Mouse (Mus musculus): ENCODE data around the gene Map1s. TPM values are rescaled to one million over a fixed set of nuclear protein-coding genes. Genes with fewer than 3 reads are reported as not detected.

Map1s gene
- total RNA-seq, 2 experiments from 2014 or later = 10.6 to 11.2 TPM

- no peak for DNase-seq
- Histone ChIP-seq H3K4me3 (no peak overlapping the region), H3K27ac (no peak overlapping the region)
- TF ChIP-seq CTCF (IDR thresholded peaks at IDR 0.05) = peak; percentile 14; the same call in 1 of the 2 replicates
- intact Hi-C loops (cut with DNase I) = no loop called here
Measured at GRCm38 (mm10) chr8:70911596-70911995, 5.9 kb downstream of the Map1s start.

DNA sequence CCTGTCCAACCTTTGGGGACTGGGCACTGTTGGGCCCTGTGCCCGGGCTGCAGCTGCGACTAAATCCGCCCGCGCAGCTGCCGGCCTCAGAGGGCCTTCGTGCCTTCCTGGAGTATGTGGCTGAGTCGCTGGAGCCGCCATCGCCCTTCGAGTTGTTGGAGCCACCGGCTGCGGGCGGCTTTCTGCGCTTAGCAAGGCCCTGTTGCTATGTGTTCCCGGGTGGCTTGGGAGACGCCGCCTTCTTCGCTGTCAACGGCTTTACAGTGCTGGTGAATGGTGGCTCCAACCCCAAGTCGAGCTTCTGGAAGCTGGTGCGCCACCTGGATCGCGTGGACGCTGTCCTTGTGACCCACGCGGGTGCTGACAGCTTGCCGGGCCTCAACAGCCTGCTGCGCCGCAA lies 7.2 kb downstream of the Map1s start:
- Histone ChIP-seq H3K27ac (no peak overlapping the region), H3K4me3 (peak overlapping the region; percentile 41; the same call in 1 of the 2 replicates)
- intact Hi-C loops (cut with DNase I) = no loop called here
- no peak for TF ChIP-seq CTCF (IDR thresholded peaks at IDR 0.05)
- DNase-seq = peak; percentile 37

DNA sequence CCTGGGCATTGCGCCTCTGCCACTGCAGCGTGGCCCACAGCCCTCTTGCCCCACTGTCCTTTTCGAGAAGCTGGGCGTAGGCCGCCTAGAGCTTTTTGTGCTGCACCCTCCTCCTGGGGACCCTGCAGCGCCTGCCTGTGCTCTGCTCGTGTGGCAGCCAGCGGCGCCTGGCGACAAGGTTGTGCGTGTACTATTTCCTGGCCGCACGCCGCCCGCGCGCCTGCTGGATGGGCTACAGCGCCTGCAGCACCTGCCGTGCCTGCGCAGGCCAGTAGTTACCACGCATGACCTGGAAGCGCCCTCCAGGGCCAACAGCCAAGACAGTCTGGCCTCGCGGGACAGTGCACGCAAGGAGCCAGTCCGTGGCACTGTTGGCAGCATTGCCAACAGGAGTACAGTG lies 7.8 kb downstream of the Map1s start:
- intact Hi-C loops (cut with DNase I) = no loop called here

GRCm38 (mm10) chr8:70914704-70915103 lies 9.0 kb downstream of the Map1s start:
- intact Hi-C loops (cut with DNase I) = no loop called here
- peak; percentile 11 for DNase-seq
- no peak for TF ChIP-seq CTCF (IDR thresholded peaks at IDR 0.05)
- Histone ChIP-seq H3K4me3 (no peak overlapping the region), H3K27ac (no peak overlapping the region)

More for the DNA sequence above, 7.8 kb downstream of the Map1s start:
- DNase-seq = peak; percentile 72
- peak overlapping the region; percentile 41 for H3K4me3 ChIP-seq
- TF ChIP-seq CTCF (IDR thresholded peaks at IDR 0.05) = no peak
- 0 out of 2 replicates have a peak overlapping the region, but pooled peaks have one; percentile 24 for H3K27ac ChIP-seq

- peak; percentile 11 for DNase-seq
- H3K27ac ChIP-seq = no peak overlapping the region
- no peak for TF ChIP-seq CTCF (IDR thresholded peaks at IDR 0.05)
- no peak overlapping the region for H3K4me3 ChIP-seq
- intact Hi-C loops (cut with DNase I) = no loop called here
Measured at GRCm38 (mm10) chr8:70920049-70920922, 14.6 kb downstream of the Map1s start.

DNA sequence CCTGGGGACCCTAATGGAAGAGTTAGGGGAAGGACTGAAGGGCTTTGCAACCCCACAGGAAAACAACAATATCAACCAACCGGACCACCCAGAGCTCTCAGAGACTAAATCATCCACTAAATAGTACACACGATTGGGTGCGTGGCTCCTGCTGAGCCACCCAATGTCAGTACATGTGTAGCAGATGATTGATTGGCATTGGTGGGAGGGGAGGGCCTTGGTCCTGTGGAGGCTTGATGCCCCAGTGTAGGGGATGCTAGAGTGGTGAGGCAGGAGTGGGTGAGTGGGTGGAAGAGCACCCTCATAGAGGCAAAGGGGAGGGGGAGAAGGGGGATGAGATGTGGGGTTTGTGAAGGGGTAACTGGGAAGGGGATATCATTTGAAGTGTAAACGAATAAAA lies 18.4 kb downstream of the Map1s start:
- TF ChIP-seq CTCF (IDR thresholded peaks at IDR 0.05) = no peak
- intact Hi-C loops (cut with DNase I) = no loop called here
- Histone ChIP-seq H3K27ac (no peak overlapping the region), H3K4me3 (no peak overlapping the region)
- DNase-seq = no peak

DNA sequence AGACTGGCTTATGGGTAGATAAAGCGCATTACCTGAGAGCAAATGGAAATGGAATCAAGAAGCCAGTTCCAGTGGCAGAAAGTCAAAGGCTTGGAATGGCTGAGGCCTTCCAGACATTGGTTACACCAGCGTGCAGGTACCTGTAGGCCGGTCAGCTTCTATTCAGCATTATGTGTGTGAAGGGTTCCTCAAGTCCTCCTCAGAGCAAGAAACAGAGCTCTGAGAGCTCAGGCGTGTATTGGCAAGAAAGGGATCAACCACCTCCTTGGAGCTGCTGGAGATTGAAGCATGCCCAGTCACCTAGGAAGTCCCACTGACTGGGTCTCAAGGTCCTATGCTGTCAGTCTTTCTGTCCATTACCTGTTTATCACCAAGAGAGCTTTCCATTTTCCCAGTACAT lies 20.0 kb downstream of the Map1s start:
- TF ChIP-seq CTCF (IDR thresholded peaks at IDR 0.05) = no peak
- DNase-seq = no peak
- intact Hi-C loops (cut with DNase I) = no loop called here

GRCm38 (mm10) chr8:70926396-70926795 lies 20.7 kb downstream of the Map1s start:
- no peak overlapping the region for H3K4me3 ChIP-seq
- no peak overlapping the region for H3K27ac ChIP-seq
- intact Hi-C loops (cut with DNase I) = no loop called here
- no peak for DNase-seq
- no peak for TF ChIP-seq CTCF (IDR thresholded peaks at IDR 0.05)

More for the DNA sequence above, 20.0 kb downstream of the Map1s start:
- no peak overlapping the region for H3K27ac ChIP-seq
- no peak overlapping the region for H3K4me3 ChIP-seq

DNA sequence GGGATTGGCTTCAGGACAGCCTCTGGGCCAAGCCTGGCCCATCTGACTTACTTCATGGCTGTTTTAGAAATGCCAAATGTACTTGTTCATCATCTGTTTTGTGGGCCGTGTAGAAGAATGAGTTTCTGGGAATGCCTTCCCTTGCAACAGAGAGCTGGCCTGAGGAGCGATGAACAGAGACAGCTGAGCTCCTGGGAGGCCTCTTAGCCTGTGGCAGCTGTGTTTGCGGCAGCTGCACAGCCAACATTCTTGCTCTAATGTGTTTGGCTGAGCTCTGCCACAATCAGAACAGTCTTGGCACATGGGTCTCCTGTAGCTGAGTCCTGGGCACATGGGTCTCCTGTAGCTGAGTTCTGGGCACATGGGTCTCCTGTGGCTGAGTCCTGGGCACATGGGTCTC lies 22.4 kb downstream of the Map1s start:
- no peak for TF ChIP-seq CTCF (IDR thresholded peaks at IDR 0.05)
- peak; percentile 37 for DNase-seq

DNA sequence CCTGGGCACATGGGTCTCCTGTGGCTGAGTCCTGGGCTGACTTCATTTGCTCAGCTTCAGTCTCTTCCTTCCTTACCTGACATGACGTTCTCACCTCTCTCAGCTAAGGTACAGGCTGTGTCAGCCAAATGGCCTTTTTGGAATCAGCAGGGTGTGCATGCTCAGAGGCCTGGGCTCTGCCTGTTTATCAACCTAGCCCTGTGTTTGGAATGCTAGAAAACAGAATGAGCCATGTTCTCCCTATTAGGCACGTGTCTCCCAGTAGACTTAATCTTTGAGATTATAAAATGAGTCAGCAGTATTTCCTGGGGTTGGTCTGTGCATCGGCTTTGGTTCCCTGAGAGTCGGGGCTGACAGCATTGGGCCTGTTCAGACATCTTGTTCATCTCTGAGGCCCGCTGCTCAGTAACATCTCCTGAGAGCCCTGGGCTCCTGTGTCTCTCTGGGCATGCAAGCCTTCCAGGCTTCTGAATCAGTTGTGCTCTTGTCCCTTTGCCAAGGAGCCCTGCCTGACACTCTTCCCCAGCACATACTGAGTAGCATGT lies 23.1 kb downstream of the Map1s start:
- H3K27ac ChIP-seq = no peak overlapping the region
- no peak overlapping the region for H3K4me3 ChIP-seq
- no peak for TF ChIP-seq CTCF (IDR thresholded peaks at IDR 0.05)
- intact Hi-C loops (cut with DNase I) = no loop called here
- DNase-seq = peak; percentile 14

More for the DNA sequence above, 22.4 kb downstream of the Map1s start:
- intact Hi-C loops (cut with DNase I) = no loop called here
- Histone ChIP-seq H3K4me3 (no peak overlapping the region), H3K27ac (no peak overlapping the region)

DNA sequence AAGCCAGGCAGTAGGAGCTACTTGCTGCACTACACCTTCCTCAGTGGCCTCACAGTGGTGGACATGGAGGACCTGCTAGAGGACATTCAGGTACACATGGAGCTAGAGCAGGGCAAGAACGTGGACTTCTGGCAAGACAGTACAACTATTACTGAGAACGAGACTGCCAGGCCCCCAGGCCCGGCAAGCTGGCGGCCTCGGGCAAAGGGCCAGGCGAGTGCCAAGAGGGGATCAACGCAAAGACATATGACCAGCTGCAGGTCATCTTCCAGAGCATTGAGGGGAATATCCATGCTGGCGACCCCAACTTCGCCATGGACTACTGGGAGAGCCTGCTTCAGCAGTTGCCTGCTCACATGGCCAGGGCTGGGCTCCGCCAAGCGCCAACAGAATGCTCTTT lies 26.0 kb downstream of the Map1s start:
- intact Hi-C loops (cut with DNase I) = no loop called here
- DNase-seq = peak; percentile 12
- Histone ChIP-seq H3K4me3 (no peak overlapping the region), H3K27ac (no peak overlapping the region)
- no peak for TF ChIP-seq CTCF (IDR thresholded peaks at IDR 0.05)

- intact Hi-C loops (cut with DNase I) = no loop called here
Measured at GRCm38 (mm10) chr8:70933036-70933435, 27.3 kb downstream of the Map1s start.

DNA sequence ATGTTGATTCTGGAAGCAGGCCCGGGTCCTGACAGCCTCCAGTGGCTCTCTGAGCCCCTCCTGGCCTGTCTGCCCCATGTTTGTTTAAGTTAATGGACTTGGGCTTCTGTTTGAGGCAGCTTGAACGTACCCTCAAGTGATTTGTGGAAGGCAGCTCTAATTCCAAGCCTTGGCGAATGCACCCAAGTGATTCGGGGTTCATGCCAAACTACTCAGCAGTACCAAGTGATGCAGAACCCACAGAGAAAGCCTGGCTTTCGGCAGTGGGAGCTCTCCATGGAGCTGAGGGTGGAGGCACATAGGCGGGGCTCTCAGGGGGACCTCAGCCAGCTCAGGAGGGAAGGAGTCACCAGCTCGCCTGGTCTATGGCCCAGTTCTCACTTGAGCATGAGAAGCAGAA lies 29.1 kb downstream of the Map1s start:
- Histone ChIP-seq H3K4me3 (no peak overlapping the region), H3K27ac (no peak overlapping the region)
- intact Hi-C loops (cut with DNase I) = no loop called here
- DNase-seq = peak; percentile 11
- TF ChIP-seq CTCF (IDR thresholded peaks at IDR 0.05) = no peak

More at GRCm38 (mm10) chr8:70933036-70933435, 27.3 kb downstream of the Map1s start:
- DNase-seq = peak; percentile 11
- Histone ChIP-seq H3K27ac (no peak overlapping the region), H3K4me3 (no peak overlapping the region)
- no peak for TF ChIP-seq CTCF (IDR thresholded peaks at IDR 0.05)
